Mouse (Mus musculus): Measurements from ENCODE around the gene Pde4c.

DNA sequence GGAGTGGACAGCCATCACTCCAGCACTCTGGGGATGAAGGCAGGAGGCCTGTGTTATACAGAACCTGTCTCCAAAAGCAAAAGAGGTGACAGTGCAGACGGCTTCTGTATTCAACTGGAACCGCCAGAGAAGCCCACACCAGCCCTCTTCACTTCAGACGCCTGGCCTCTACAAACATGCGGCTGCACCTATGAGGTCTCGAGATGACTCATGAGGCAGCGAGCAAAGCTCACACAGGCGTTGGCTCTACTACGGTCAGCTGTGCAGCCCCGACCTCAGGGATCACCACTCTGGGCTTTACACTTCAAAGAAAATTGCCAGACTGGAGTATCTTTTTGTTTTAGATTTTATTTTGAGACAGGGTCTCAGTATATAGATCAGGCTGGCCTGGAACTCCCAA, 49.4 kb downstream of the Pde4c start:
- TF ChIP-seq CTCF (IDR thresholded peaks at IDR 0.05; ENCODE audit: extremely low read depth, insufficient read length, insufficient replicate concordance, low read depth, low read length) (no peak), POLR2A (IDR thresholded peaks at IDR 0.05; ENCODE audit: low read depth, low read length) (no peak; the same call in 1 of the 2 replicates)
